Mouse (Mus musculus) liver, embryonic 16.5 days (tissue): ENCODE results near the gene Cfap97d2. TPM values are rescaled to one million over a fixed set of nuclear protein-coding genes. Genes with fewer than 3 reads are reported as not detected.
A peak's percentile ranks its signal among the peaks of the same experiment; 100 is the strongest.

ENCODE experiments used
- ATAC-seq: fragments of 200-750 bp; cut with Nextera tagmentation; 2 replicates; pipeline ENCODE4 v1.8.0; 2017; ENCODE audit warnings: low read depth, mild to moderate bottlenecking, moderate number of reproducible peaks, moderate library complexity
- H3K27ac ChIP-seq: fragments of 300-500 bp; sonication (generic); 2 replicates; pipeline ENCODE4 v1.5.1; 2014; ENCODE audit warnings: mild to moderate bottlenecking, low read length
- H3K27me3 ChIP-seq: fragments of 300-500 bp; sonication (generic); 2 replicates; pipeline ENCODE4 v1.6.1; 2014; ENCODE audit warnings: low read depth, low read length, mixed read lengths; ENCODE audit not compliant: control insufficient read depth, insufficient read depth
- H3K36me3 ChIP-seq: fragments of 300-500 bp; sonication (generic); 2 replicates; pipeline ENCODE4 v1.6.1; 2014; ENCODE audit warnings: mild to moderate bottlenecking; ENCODE audit not compliant: control insufficient read depth, insufficient read depth
- H3K4me1 ChIP-seq: fragments of 300-500 bp; sonication (generic); 2 replicates; pipeline ENCODE4 v1.6.1; 2014; ENCODE audit warnings: low read depth, low read length, mixed read lengths; ENCODE audit not compliant: control insufficient read depth
- H3K4me2 ChIP-seq: fragments of 300-500 bp; sonication (generic); 2 replicates; pipeline ENCODE4 v1.6.1; 2014; ENCODE audit warnings: low read depth, low read length, mixed read lengths
- H3K4me3 ChIP-seq: fragments of 300-500 bp; sonication (generic); 2 replicates; pipeline ENCODE4 v1.5.1; 2014; ENCODE audit warnings: low read depth, mild to moderate bottlenecking, low read length
- H3K9ac ChIP-seq: fragments of 300-500 bp; sonication (generic); 2 replicates; pipeline ENCODE4 v1.6.1; 2014; ENCODE audit warnings: low read depth, low read length
- H3K9me3 ChIP-seq: fragments of 300-500 bp; sonication (generic); replicated peaks from 2 replicates; pipeline ENCODE4 v1.6.1; 2016; ENCODE audit warnings: low read length; ENCODE audit not compliant: control insufficient read depth
- WGBS: fragments of 180-500 bp; shearing (Covaris S2); extraction: QIAGEN DNeasy Blood & Tissue Kit; methylation state at CpG from one replicate; pipeline ENCODE4 v1.1.7; 2014; ENCODE audit not compliant: insufficient replicate concordance; 5-methylcytosine and 5-hydroxymethylcytosine counted together
- polyA plus RNA-seq: library from polyadenylated mRNA; unstranded; fragments of >200 nt; fragmentation: Nextera tagmentation; extraction: Ambion mirVana; gene quantifications from 2 replicates; pipeline ENCODE4 v1.2.1, GENCODE M21; 2015

Cfap97d2 gene
- polyA plus RNA-seq, 1 experiment from 2014 or later: not detected

DNA sequence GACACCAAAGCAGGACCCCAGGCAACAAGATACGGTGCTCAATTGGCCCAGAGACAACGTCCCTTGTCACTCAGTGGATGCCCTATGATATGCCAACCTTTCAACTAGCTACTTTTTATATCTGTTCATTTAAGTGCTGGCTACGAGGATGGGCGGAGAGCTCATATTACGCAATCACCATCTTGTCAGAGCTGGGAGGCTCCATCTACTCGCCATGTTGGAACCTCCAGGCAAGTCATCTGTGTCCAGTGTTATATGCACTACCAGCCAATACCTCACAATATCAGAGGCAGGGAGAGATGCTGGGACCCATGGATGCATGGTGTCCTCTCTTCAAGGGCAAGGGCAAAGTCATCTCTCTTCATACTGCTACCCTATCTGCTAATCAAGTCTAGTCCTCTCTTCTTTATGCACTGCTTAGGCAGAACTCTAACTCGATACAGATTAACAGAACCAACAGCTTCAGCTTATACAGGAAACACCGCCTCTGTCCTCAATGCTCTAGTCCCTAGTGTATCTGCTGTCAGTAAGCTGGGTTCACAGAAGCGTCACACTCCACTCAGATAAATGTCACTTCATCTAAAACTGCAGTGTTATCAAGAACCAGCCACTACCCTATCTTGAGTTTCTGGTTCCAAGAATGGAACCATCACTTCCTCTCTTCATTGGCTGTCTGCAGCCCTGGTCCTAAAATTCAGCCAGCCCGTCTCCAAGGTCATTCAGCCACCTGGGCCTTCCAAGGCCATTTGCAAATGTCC, 34.3 kb upstream of the Cfap97d2 start:
- Histone ChIP-seq H3K9ac (no peak overlapping the region), H3K4me2 (no peak overlapping the region)

GRCm38 (mm10) chr8:13673215-13673614, 32.5 kb upstream of the Cfap97d2 start:
- Histone ChIP-seq H3K27ac (no peak overlapping the region; the same call in 1 of the 2 replicates), H3K4me2 (no peak overlapping the region), H3K27me3 (peaks cover 3% of the 10 kb centered on the region), H3K9ac (no peak overlapping the region), H3K36me3 (no peaks in the 10 kb centered on the region), H3K4me3 (no peak overlapping the region), H3K4me1 (peaks cover 42% of the 10 kb centered on the region), H3K9me3 (no peaks in the 10 kb centered on the region)
- 59% methylated on average over 4 of the region's 4 CpGs for WGBS
- no peak for ATAC-seq

More for the DNA sequence above, 34.3 kb upstream of the Cfap97d2 start:
- Histone ChIP-seq H3K27ac (peak overlapping the region; percentile 21; the same call in 1 of the 2 replicates), H3K4me1 (peaks cover 32% of the 10 kb centered on the region), H3K9me3 (no peaks in the 10 kb centered on the region), H3K36me3 (no peaks in the 10 kb centered on the region), H3K27me3 (peaks cover 3% of the 10 kb centered on the region), H3K4me3 (no peak overlapping the region)
- 34% methylated on average over 10 of the region's 10 CpGs for WGBS
- peak; percentile 54 for ATAC-seq

DNA sequence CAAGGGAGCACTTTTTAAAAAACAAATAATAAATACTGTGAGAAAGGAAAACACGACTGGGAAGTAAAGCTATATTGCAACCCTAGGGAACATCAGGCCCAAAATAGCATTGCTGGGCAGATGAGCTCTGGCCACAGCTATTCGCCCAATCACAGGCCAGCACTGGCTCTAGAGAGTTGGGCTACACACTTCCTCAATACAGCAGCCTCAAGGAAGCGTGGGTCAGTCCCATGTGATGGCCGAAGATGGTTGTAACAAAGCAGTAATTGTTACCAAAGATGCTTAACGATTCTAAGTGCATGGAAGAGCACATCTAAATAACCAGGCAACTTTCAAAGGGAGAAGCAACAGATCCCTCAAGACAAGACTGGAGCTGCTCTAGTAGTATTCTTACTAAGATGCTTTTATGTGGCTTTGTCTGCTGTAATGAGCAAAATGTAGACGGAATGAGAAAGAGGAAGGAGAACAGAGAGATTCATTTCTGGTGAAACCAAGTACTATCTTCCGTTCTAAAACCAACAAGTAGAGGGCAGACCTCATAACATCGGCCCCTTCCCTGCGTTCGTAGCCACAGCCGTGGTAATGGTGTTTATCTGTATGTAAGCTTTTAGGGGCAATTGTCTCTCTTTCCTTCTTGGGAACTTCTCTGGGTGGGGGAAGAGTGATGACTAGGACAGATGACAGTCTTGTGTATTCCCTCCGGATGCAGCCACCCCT, 31.2 kb upstream of the Cfap97d2 start:
- WGBS: 14% methylated on average over 12 of the region's 12 CpGs
- Histone ChIP-seq H3K27ac (peak overlapping the region; percentile 81), H3K9me3 (no peaks in the 10 kb centered on the region), H3K4me1 (peaks cover 45% of the 10 kb centered on the region), H3K4me2 (peak overlapping the region; percentile 93; the same call in 1 of the 2 replicates), H3K9ac (no peak overlapping the region), H3K4me3 (peak overlapping the region; percentile 75; the same call in 1 of the 2 replicates), H3K27me3 (peaks cover 3% of the 10 kb centered on the region), H3K36me3 (no peaks in the 10 kb centered on the region)
- no peak for ATAC-seq

GRCm38 (mm10) chr8:13675121-13675520, 30.6 kb upstream of the Cfap97d2 start:
- Histone ChIP-seq H3K9me3 (no peaks in the 10 kb centered on the region), H3K9ac (no peak overlapping the region), H3K27me3 (peaks cover 3% of the 10 kb centered on the region), H3K4me3 (peak overlapping the region; percentile 75), H3K4me1 (peaks cover 45% of the 10 kb centered on the region), H3K27ac (peak overlapping the region; percentile 81), H3K36me3 (no peaks in the 10 kb centered on the region), H3K4me2 (peak overlapping the region; percentile 93)
- no peak for ATAC-seq
- WGBS: 17% methylated on average over 4 of the region's 4 CpGs

- peak overlapping the region; percentile 93 for H3K4me2 ChIP-seq
- H3K4me3 ChIP-seq: peak overlapping the region; percentile 75
- ATAC-seq: no peak
- peak overlapping the region; percentile 33; the same call in 1 of the 2 replicates for H3K9ac ChIP-seq
- H3K27me3 ChIP-seq: peaks cover 3% of the 10 kb centered on the region
- no peaks in the 10 kb centered on the region for H3K36me3 ChIP-seq
- peaks cover 45% of the 10 kb centered on the region for H3K4me1 ChIP-seq
- peak overlapping the region; percentile 81 for H3K27ac ChIP-seq
- 19% methylated on average over 8 of the region's 8 CpGs for WGBS
- H3K9me3 ChIP-seq: no peaks in the 10 kb centered on the region
Measured at GRCm38 (mm10) chr8:13675524-13675923, 30.2 kb upstream of the Cfap97d2 start.

DNA sequence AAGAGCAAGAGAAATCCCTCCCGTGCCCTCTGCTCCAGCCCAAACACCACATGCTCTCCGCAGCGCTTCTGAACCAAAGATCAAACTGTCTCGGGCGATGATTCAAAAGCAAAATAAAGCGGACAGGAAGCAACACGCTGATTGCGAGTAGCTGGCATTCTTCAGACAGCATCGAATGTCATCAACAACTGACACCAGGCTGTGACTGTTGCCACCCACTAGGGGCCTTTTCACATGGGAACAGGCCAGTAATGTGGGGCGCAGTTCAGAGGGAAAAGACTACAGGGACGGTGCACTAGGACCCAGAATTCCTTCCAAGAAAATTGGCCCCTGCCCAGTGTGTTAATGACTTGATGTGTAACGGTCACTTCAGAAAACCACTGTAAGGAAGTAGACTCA, 29.4 kb upstream of the Cfap97d2 start:
- H3K9me3 ChIP-seq: no peaks in the 10 kb centered on the region
- H3K4me2 ChIP-seq: peak overlapping the region; percentile 93
- WGBS: under 1% methylated on average over 12 of the region's 12 CpGs
- H3K9ac ChIP-seq: peak overlapping the region; percentile 60; the same call in 1 of the 2 replicates
- no peaks in the 10 kb centered on the region for H3K36me3 ChIP-seq
- H3K4me3 ChIP-seq: peak overlapping the region; percentile 75
- ATAC-seq: no peak
- H3K4me1 ChIP-seq: peaks cover 38% of the 10 kb centered on the region
- peak overlapping the region; percentile 81 for H3K27ac ChIP-seq
- H3K27me3 ChIP-seq: peaks cover 3% of the 10 kb centered on the region

GRCm38 (mm10) chr8:13676701-13677412, 28.8 kb upstream of the Cfap97d2 start:
- Histone ChIP-seq H3K36me3 (no peaks in the 10 kb centered on the region), H3K4me3 (peak overlapping the region; percentile 75), H3K9me3 (no peaks in the 10 kb centered on the region), H3K4me1 (peaks cover 33% of the 10 kb centered on the region), H3K27ac (peak overlapping the region; percentile 81), H3K9ac (peak overlapping the region; percentile 60), H3K4me2 (peak overlapping the region; percentile 93), H3K27me3 (peaks cover 3% of the 10 kb centered on the region)
- WGBS: under 1% methylated on average over 47 of the region's 47 CpGs
- ATAC-seq: peak; percentile 7

DNA sequence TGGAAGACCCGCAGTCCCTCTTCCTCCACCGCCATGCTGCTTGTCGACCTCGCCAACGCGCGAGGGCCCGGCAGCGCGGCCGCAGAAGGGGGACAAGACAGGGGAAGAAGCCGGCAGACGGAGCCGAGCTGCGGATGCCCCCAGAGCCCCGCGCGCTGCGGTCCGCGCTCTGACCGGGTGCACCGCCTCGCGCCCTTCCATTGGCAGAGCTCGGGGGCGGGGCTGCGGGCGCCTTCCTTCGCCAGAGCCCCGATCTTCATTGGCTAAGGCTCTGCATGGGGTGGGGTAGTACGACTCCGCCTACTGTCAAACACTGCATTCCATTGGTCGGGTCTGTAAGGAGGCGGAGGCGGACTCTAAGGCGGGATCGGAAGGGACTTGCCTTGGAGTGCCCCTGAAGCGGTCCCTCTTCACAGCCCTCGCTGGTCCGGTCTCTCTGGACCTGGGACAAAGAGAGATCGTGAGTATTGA, 28.2 kb upstream of the Cfap97d2 start, which contains the start of gene Rasa3:
TSS of gene Rasa3 (minus strand) at position 191 of the 471 bp plus-strand sequence.
- under 1% methylated on average over 41 of the region's 42 CpGs for WGBS

More for the DNA sequence above, 28.2 kb upstream of the Cfap97d2 start, which contains the start of gene Rasa3:
- Histone ChIP-seq H3K27me3 (peaks cover 3% of the 10 kb centered on the region), H3K9ac (peak within 1 kb of the TSS; percentile 60), H3K4me1 (peaks cover 28% of the 10 kb centered on the region), H3K36me3 (no peaks in the 10 kb centered on the region), H3K9me3 (no peaks in the 10 kb centered on the region), H3K4me3 (peak within 1 kb of the TSS; percentile 75), H3K4me2 (peak within 1 kb of the TSS; percentile 93), H3K27ac (peak within 1 kb of the TSS; percentile 81)
- peak; percentile 99 for ATAC-seq
